Mouse (Mus musculus): Measurements from ENCODE around the gene Adcyap1r1. TPM values are rescaled to one million over a fixed set of nuclear protein-coding genes. Genes with fewer than 3 reads are reported as not detected.

Adcyap1r1 gene
- total and polyA plus RNA-seq, 3 experiments = not detected

DNA sequence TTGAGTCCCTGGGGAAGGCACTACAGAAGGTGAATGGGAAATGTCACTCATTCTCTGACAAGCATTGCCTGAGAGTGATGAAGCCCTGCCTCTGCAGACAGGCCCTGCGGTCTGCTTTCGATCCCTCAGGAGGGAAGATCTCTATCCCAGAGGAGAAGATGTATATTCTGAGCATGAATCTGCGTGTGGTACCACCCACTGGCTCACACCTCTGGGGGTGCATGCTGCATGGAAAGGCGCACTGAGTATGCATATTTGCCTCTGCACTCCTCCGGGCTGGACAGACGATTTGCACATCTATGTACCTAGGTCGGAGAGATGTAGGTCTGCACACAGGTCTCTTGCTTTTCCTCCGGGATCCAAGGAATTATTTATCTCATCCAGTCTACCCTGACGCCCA, 3.6 kb upstream of the Adcyap1r1 start:
- no peak overlapping the region for H3K4me3 ChIP-seq (ENCODE audit: control insufficient read depth in 1 of 2, insufficient read depth in 1 of 2, low read depth in 2 of 2, low read length in 2 of 2)
- no peak overlapping the region for H3K27ac ChIP-seq (ENCODE audit: control insufficient read depth, low read depth, low read length)
- no peak overlapping the region for H3K9ac ChIP-seq (ENCODE audit: control insufficient read depth, low read depth, low read length, poor library complexity, severe bottlenecking)
- no peaks in the 10 kb centered on the region for H3K79me2 ChIP-seq (ENCODE audit: control insufficient read depth, insufficient read depth, low read length, poor library complexity)
- H3K27me3 ChIP-seq (ENCODE audit: control insufficient read depth in 1 of 2, insufficient read depth in 2 of 2, low read length in 2 of 2) = no peaks in the 10 kb centered on the region
- no peaks in the 10 kb centered on the region for H3K9me3 ChIP-seq (replicated peaks; ENCODE audit: insufficient read depth, low read length)
- TF ChIP-seq JUND (IDR thresholded peaks at IDR 0.05; ENCODE audit: low read depth, low read length) = no peak
- TF ChIP-seq SIN3A (IDR thresholded peaks at IDR 0.05; ENCODE audit: low read length) = no peak
- TF ChIP-seq EP300 (IDR thresholded peaks at IDR 0.05; ENCODE audit: low read depth in 1 of 2, low read length in 2 of 2) = no peak
- no peak for TF ChIP-seq USF1 (IDR thresholded peaks at IDR 0.05; ENCODE audit: low read depth, low read length)
- TF ChIP-seq ZNF384 (IDR thresholded peaks at IDR 0.05; ENCODE audit: low read depth, low read length) = no peak
- no peak for TF ChIP-seq ZMIZ1 (IDR thresholded peaks at IDR 0.05; ENCODE audit: low read depth, low read length)
- TF ChIP-seq TBP (IDR thresholded peaks at IDR 0.05; ENCODE audit: low read depth, low read length) = no peak
- TF ChIP-seq TAL1 (IDR thresholded peaks at IDR 0.05; ENCODE audit: low read length) = no peak
- TF ChIP-seq ZKSCAN1 (IDR thresholded peaks at IDR 0.05; ENCODE audit: low read depth, low read length) = no peak
- no peak for TF ChIP-seq MAZ (IDR thresholded peaks at IDR 0.05; ENCODE audit: low read depth, low read length)
- TF ChIP-seq POLR2AphosphoS2 (IDR thresholded peaks at IDR 0.05; ENCODE audit: low read length) = no peak
- no peak for TF ChIP-seq MEF2A (IDR thresholded peaks at IDR 0.05; ENCODE audit: extremely low read depth, insufficient replicate concordance, low read depth, low read length, poor library complexity, severe bottlenecking)
- no peak for TF ChIP-seq GABPA (IDR thresholded peaks at IDR 0.05; ENCODE audit: low read depth, low read length)
- TF ChIP-seq ELF1 (IDR thresholded peaks at IDR 0.05; ENCODE audit: low read depth, low read length) = no peak
- TF ChIP-seq UBTF (IDR thresholded peaks at IDR 0.05; ENCODE audit: borderline replicate concordance, insufficient read depth, low read depth, low read length) = no peak
- TF ChIP-seq GATA1 (IDR thresholded peaks at IDR 0.05; ENCODE audit: low read depth, low read length) = no peak
- no peak for DNase-seq (ENCODE audit: low read depth, low spot score)
- no peaks in the 10 kb centered on the region for H3K36me3 ChIP-seq (ENCODE audit: control insufficient read depth in 1 of 2, insufficient read depth in 2 of 2, low read length in 2 of 2)
- H3K4me1 ChIP-seq (ENCODE audit: control insufficient read depth in 1 of 2, insufficient read depth in 2 of 2, low read length in 2 of 2) = no peaks in the 10 kb centered on the region

GRCm38 (mm10) chr6:55448976-55449678, 2.7 kb upstream of the Adcyap1r1 start:
- Histone ChIP-seq H3K4me1 (ENCODE audit: control insufficient read depth in 1 of 2, insufficient read depth in 2 of 2, low read length in 2 of 2) (no peaks in the 10 kb centered on the region), H3K27ac (ENCODE audit: control insufficient read depth, low read depth, low read length) (no peak overlapping the region), H3K79me2 (ENCODE audit: control insufficient read depth, insufficient read depth, low read length, poor library complexity) (no peaks in the 10 kb centered on the region), H3K4me3 (ENCODE audit: control insufficient read depth in 1 of 2, insufficient read depth in 1 of 2, low read depth in 2 of 2, low read length in 2 of 2) (no peak overlapping the region), H3K9ac (ENCODE audit: control insufficient read depth, low read depth, low read length, poor library complexity, severe bottlenecking) (no peak overlapping the region), H3K27me3 (ENCODE audit: control insufficient read depth in 1 of 2, insufficient read depth in 2 of 2, low read length in 2 of 2) (no peaks in the 10 kb centered on the region), H3K36me3 (ENCODE audit: control insufficient read depth in 1 of 2, insufficient read depth in 2 of 2, low read length in 2 of 2) (no peaks in the 10 kb centered on the region), H3K9me3 (replicated peaks; ENCODE audit: insufficient read depth, low read length) (no peaks in the 10 kb centered on the region)
- no peak for DNase-seq (ENCODE audit: low read depth, low spot score)
- no peak for TF ChIP-seq MAFK (IDR thresholded peaks at IDR 0.05; ENCODE audit: borderline replicate concordance, low read depth, low read length)
- TF ChIP-seq MAZ (IDR thresholded peaks at IDR 0.05; ENCODE audit: low read depth, low read length) = no peak
- TF ChIP-seq SIN3A (IDR thresholded peaks at IDR 0.05; ENCODE audit: low read length) = no peak
- TF ChIP-seq HCFC1 (IDR thresholded peaks at IDR 0.05; ENCODE audit: low read depth, low read length) = no peak
- TF ChIP-seq TAL1 (IDR thresholded peaks at IDR 0.05; ENCODE audit: low read length) = no peak
- TF ChIP-seq POLR2A (IDR thresholded peaks at IDR 0.05; ENCODE audit: control insufficient read depth in 1 of 2, insufficient read depth in 1 of 2, low read depth in 1 of 2, low read length in 2 of 2, poor library complexity in 1 of 2) = no peak
- no peak for TF ChIP-seq MXI1 (IDR thresholded peaks at IDR 0.05; ENCODE audit: low read depth, low read length)
- TF ChIP-seq UBTF (IDR thresholded peaks at IDR 0.05; ENCODE audit: borderline replicate concordance, insufficient read depth, low read depth, low read length) = no peak
- no peak for TF ChIP-seq MAX (IDR thresholded peaks at IDR 0.05; ENCODE audit: low read length)
